Mouse (Mus musculus) liver, adult 2 months (tissue): ENCODE results near the gene Med21.

Experiments
- CTCF ChIP-seq: fragments of 200-500 bp; IDR thresholded peaks from 2 replicates; pipeline ENCODE4 v1.5.1; 2011; ENCODE audit warnings: low read depth, low read length, control low read depth
- POLR2A ChIP-seq: fragments of 200-500 bp; IDR thresholded peaks from 2 replicates; pipeline ENCODE4 v1.6.1; 2011; ENCODE audit warnings: low read length, control low read depth; ENCODE audit not compliant: insufficient read depth; ENCODE audit errors: extremely low read depth

DNA sequence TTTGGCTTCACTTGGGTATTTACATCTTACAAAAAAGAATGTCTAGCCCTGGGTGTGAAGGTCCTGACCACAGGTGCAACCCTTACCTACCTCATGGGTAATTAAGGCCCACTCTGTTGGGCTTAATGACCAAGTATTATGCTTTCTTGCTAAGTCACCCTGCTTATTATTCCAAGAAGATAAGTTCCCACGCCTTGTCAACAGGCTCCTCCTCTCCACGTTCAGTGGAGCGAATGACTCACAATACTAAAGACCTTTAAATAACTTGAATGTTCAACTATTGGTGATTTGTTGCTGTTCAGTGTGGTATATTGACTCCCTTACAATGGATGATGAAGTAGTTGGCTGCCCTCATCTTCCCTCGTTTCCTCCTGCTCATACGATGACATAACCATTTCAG is 55.4 kb downstream of the Med21 start:
- TF ChIP-seq POLR2A (no peak), CTCF (no peak)
